Mouse (Mus musculus): Measurements from ENCODE around the gene Plau. TPM values are rescaled to one million over a fixed set of nuclear protein-coding genes. Genes with fewer than 3 reads are reported as not detected.

The Plau gene
- polyA plus RNA-seq, 1 experiment from 2014 or later: 0.65 TPM

DNA sequence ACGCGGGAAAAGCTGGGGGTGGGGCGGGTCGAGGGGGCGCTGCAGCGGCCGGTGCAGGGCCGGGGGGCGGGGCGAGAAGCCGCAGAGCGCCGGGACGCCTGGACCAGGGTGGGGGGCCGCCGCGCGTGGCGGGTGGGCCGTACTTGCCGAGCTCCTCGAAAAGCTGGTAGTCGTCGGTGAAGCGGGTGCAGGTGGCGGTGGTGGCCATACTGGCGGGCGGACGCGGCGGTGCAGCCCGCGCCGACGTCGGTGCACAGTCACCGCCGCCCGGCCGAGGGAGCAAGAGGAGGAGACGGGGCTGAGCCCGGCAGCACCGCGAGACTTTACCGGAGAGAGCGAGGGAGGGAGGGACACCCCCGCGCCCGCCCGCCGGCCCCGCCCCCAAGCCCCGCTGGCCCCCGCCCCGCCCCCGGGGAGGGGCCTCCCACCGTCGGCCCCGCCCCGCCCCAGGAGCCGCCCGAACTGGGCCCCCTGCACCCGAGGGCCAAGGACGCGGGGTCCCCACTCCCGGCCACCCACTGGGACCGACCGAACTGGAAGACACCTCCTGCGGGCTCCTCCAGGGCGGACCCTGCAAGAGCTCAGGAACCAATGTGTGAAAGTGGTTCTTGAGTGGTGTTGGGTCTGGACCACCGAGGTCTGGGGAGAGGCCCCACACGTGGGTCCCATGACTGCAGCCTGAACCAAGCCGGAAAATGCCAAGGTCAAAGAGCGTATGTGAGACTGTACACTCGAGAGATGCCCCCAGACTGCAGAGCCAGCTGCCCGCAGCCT, 42.5 kb upstream of the Plau start, which contains the start of gene Camk2g:
TSS of gene Camk2g (minus strand) at position 331 of the 774 bp plus-strand sequence.
- Histone ChIP-seq H3K27ac (ENCODE audit: low read depth, low read length) (peak within 1 kb of the TSS; percentile 86), H3K9me3 (ENCODE audit: control insufficient read depth, low read length) (no peaks in the 10 kb centered on the region), H3K9ac (ENCODE audit: low read depth, low read length) (peak within 1 kb of the TSS; percentile 81), H3K4me3 (ENCODE audit: low read depth, low read length) (peak within 1 kb of the TSS; percentile 68), H3K27me3 (ENCODE audit: control insufficient read depth, insufficient read depth, low read length) (no peaks in the 10 kb centered on the region; the same call in 1 of the 2 replicates), H3K36me3 (ENCODE audit: control insufficient read depth, insufficient read depth, low read length) (no peaks in the 10 kb centered on the region), H3K4me2 (replicated peaks; ENCODE audit: low read depth, low read length) (peak within 1 kb of the TSS; percentile 83), H3K4me1 (replicated peaks; ENCODE audit: control insufficient read depth, insufficient read depth, low read length) (0 out of 2 replicates have a peak, but pooled peaks cover 7% of the 10 kb centered on the region)
- WGBS: 0% methylated on average over 31 of the region's 76 CpGs
- peak; percentile 85 for DNase-seq (ENCODE audit: low spot score)
- ATAC-seq (ENCODE audit: low FRiP score): peak; percentile 86

DNA sequence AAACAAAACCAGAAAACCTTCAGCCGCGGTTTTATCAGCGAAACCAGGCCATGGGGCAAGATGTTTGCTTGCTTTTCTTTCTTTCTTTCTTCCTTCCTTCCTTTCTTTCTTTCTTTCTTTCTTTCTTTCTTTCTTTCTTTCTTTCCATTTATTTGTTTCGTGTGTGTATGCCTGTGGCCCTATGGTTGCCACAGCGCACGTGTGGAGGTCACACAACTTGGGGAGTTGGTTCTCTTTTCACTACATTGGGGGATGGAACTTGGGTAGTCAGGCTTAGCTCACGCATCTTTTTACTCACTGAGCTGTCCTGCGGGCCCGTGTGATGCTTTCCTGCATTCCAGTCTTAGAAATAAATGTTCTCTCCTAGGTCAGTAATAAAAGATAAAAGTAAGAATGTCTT, 41.9 kb upstream of the Plau start:
- Histone ChIP-seq H3K4me2 (replicated peaks; ENCODE audit: low read depth, low read length) (peak overlapping the region; percentile 83), H3K9me3 (ENCODE audit: control insufficient read depth, low read length) (no peaks in the 10 kb centered on the region), H3K36me3 (ENCODE audit: control insufficient read depth, insufficient read depth, low read length) (no peaks in the 10 kb centered on the region), H3K9ac (ENCODE audit: low read depth, low read length) (no peak overlapping the region; the same call in 1 of the 2 replicates), H3K27ac (ENCODE audit: low read depth, low read length) (no peak overlapping the region), H3K4me1 (replicated peaks; ENCODE audit: control insufficient read depth, insufficient read depth, low read length) (0 out of 2 replicates have a peak, but pooled peaks cover 7% of the 10 kb centered on the region), H3K27me3 (ENCODE audit: control insufficient read depth, insufficient read depth, low read length) (no peaks in the 10 kb centered on the region; the same call in 1 of the 2 replicates), H3K4me3 (ENCODE audit: low read depth, low read length) (peak overlapping the region; percentile 68)
- DNase-seq (ENCODE audit: low spot score): peak; percentile 11
- WGBS: 12% methylated on average over 9 of the region's 9 CpGs
- no peak for ATAC-seq (ENCODE audit: low FRiP score)

DNA sequence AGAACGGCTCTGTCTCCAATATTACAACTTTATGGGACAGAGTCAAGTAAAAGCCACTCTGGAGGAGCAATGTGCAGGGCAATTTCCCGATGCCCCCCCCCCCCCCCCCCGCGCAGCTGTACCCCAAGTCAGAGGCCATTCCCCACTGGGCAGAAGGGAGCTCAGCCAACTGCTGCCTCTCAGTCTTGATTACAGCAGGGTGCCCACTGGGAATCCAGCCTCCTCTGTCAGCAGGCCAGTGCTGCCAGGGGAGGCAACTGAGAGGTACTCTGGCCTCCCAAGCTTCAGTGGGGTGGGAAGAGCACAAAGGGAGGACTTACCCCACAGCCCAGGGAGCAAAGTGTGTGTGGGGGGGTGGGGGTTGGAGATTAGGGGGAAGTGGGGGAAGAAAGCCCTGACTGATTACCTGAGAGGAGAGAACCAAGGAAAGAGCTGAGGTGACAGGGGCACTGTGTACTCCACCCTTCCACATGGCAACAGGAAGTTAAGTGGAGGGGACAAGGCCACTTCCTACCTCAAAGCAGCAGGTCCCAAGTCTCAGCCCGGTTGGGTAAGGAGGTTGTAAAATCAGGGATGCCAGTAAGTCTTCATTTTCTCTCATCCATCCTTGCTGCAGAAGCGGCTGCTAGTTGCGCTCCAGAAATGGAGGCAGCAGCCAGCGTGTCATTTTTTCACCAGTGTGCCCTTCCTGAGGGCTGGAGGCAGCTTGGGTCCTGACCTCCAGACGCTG, 40.9 kb upstream of the Plau start:
- no peak for ATAC-seq (ENCODE audit: low FRiP score)
- H3K36me3 ChIP-seq (ENCODE audit: control insufficient read depth, insufficient read depth, low read length): no peaks in the 10 kb centered on the region
- WGBS: 43% methylated on average over 7 of the region's 9 CpGs
- H3K4me3 ChIP-seq (ENCODE audit: low read depth, low read length): no peak overlapping the region
- no peak overlapping the region for H3K9ac ChIP-seq (ENCODE audit: low read depth, low read length)
- H3K4me1 ChIP-seq (replicated peaks; ENCODE audit: control insufficient read depth, insufficient read depth, low read length): 0 out of 2 replicates have a peak, but pooled peaks cover 7% of the 10 kb centered on the region
- H3K4me2 ChIP-seq (replicated peaks; ENCODE audit: low read depth, low read length): no peak overlapping the region
- H3K9me3 ChIP-seq (ENCODE audit: control insufficient read depth, low read length): no peaks in the 10 kb centered on the region
- no peak for DNase-seq (ENCODE audit: low spot score)
- no peak overlapping the region for H3K27ac ChIP-seq (ENCODE audit: low read depth, low read length)
- no peaks in the 10 kb centered on the region; the same call in 1 of the 2 replicates for H3K27me3 ChIP-seq (ENCODE audit: control insufficient read depth, insufficient read depth, low read length)

DNA sequence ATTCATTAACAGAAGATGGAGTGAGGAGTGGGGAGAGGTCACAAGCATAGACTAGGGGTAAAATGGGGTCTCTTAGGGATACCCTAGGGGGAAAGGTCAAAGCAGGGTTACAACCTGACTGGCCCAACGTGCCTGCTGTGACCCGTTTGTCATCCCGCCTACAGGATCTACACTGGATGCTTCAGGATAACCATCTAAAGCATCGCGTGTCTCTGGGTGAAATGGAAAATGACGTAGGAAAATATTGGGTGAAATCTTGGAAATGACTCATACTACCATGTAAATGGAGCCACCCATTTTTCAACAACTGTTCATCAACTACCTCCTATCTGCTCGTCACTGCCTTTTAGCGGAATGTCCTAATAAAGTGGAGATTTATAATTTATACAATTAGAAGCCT, 40.3 kb upstream of the Plau start:
- Histone ChIP-seq H3K27ac (ENCODE audit: low read depth, low read length) (no peak overlapping the region), H3K4me3 (ENCODE audit: low read depth, low read length) (no peak overlapping the region), H3K9ac (ENCODE audit: low read depth, low read length) (no peak overlapping the region), H3K4me1 (replicated peaks; ENCODE audit: control insufficient read depth, insufficient read depth, low read length) (0 out of 2 replicates have a peak, but pooled peaks cover 7% of the 10 kb centered on the region), H3K36me3 (ENCODE audit: control insufficient read depth, insufficient read depth, low read length) (no peaks in the 10 kb centered on the region), H3K4me2 (replicated peaks; ENCODE audit: low read depth, low read length) (no peak overlapping the region), H3K9me3 (ENCODE audit: control insufficient read depth, low read length) (no peaks in the 10 kb centered on the region), H3K27me3 (ENCODE audit: control insufficient read depth, insufficient read depth, low read length) (no peaks in the 10 kb centered on the region; the same call in 1 of the 2 replicates)
- 63% methylated on average over 8 of the region's 8 CpGs for WGBS
- no peak for DNase-seq (ENCODE audit: low spot score)
- ATAC-seq (ENCODE audit: low FRiP score): no peak

DNA sequence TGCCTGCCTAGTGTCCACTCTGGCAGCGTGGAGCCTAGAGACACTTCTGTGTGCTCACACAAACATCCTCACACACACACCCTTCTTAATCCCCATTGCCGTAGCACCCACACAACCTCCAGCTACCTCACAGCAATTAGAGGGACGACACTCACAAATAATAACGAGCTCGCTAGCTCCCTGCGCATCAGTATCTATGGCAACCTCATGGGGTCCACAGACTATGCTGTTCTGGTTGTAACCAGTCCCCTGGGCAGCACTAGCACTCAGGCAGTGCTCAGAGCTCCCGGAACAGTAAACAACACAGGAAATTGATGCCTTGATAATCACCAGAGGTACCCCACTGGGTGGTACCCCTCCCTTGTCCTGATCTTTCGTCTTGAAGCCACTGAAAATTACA, 39.8 kb upstream of the Plau start:
- peak; percentile 36 for DNase-seq (ENCODE audit: low spot score)
- no peaks in the 10 kb centered on the region for H3K9me3 ChIP-seq (ENCODE audit: control insufficient read depth, low read length)
- ATAC-seq (ENCODE audit: low FRiP score): no peak
- H3K9ac ChIP-seq (ENCODE audit: low read depth, low read length): no peak overlapping the region
- no peak overlapping the region for H3K27ac ChIP-seq (ENCODE audit: low read depth, low read length)
- 48% methylated on average over 8 of the region's 8 CpGs for WGBS
- no peak overlapping the region for H3K4me2 ChIP-seq (replicated peaks; ENCODE audit: low read depth, low read length)
- 0 out of 2 replicates have a peak, but pooled peaks cover 4% of the 10 kb centered on the region for H3K4me1 ChIP-seq (replicated peaks; ENCODE audit: control insufficient read depth, insufficient read depth, low read length)
- no peaks in the 10 kb centered on the region for H3K36me3 ChIP-seq (ENCODE audit: control insufficient read depth, insufficient read depth, low read length)
- no peaks in the 10 kb centered on the region; the same call in 1 of the 2 replicates for H3K27me3 ChIP-seq (ENCODE audit: control insufficient read depth, insufficient read depth, low read length)
- H3K4me3 ChIP-seq (ENCODE audit: low read depth, low read length): no peak overlapping the region

DNA sequence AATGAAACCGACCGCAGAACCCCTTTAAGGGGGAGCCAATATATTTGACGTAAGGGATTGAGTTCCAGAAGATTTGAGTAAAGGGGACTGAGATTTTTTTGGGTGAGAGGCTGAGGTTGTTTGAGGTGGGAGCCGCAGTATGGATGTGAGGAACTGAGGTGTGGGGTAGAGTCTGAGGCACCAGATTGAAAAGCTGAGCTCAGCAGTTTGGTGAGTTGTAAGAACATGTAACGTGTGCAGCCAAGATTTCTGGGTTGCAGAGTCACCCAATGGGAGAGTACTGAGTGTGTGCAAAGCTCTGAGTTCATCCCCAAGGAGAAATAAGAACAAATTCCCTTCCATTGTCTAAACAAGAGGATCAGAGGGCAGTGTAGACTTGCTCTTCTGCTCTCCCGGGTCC, 38.2 kb upstream of the Plau start:
- Histone ChIP-seq H3K27ac (ENCODE audit: low read depth, low read length) (no peak overlapping the region), H3K9me3 (ENCODE audit: control insufficient read depth, low read length) (no peaks in the 10 kb centered on the region), H3K9ac (ENCODE audit: low read depth, low read length) (no peak overlapping the region), H3K4me2 (replicated peaks; ENCODE audit: low read depth, low read length) (no peak overlapping the region), H3K4me3 (ENCODE audit: low read depth, low read length) (no peak overlapping the region), H3K36me3 (ENCODE audit: control insufficient read depth, insufficient read depth, low read length) (no peaks in the 10 kb centered on the region), H3K4me1 (replicated peaks; ENCODE audit: control insufficient read depth, insufficient read depth, low read length) (no peaks in the 10 kb centered on the region), H3K27me3 (ENCODE audit: control insufficient read depth, insufficient read depth, low read length) (no peaks in the 10 kb centered on the region; the same call in 1 of the 2 replicates)
- ATAC-seq (ENCODE audit: low FRiP score): no peak
- DNase-seq (ENCODE audit: low spot score): no peak
- WGBS: 90% methylated on average over 6 of the region's 6 CpGs

DNA sequence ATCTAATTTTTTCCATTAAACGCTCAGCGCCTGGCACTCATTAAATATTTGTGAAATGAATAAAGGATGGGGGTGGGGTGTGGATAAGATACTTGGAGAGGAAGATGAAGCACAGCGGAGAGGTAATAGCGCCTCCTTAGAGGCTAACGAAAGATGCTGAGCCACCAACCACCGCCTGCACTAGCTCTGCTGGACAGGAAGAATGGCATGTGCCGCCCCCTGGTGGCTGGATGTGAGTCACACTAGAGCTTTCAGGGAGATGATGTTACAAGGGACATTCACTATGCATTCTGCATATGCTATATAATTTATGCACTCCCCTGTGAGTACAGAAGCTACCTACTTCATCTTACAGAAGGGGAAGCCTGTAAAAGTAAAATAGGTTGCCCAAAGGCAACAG, 37.7 kb upstream of the Plau start:
- Histone ChIP-seq H3K4me3 (ENCODE audit: low read depth, low read length) (no peak overlapping the region), H3K4me2 (replicated peaks; ENCODE audit: low read depth, low read length) (no peak overlapping the region), H3K27me3 (ENCODE audit: control insufficient read depth, insufficient read depth, low read length) (no peaks in the 10 kb centered on the region; the same call in 1 of the 2 replicates), H3K27ac (ENCODE audit: low read depth, low read length) (no peak overlapping the region), H3K9ac (ENCODE audit: low read depth, low read length) (no peak overlapping the region), H3K4me1 (replicated peaks; ENCODE audit: control insufficient read depth, insufficient read depth, low read length) (no peaks in the 10 kb centered on the region), H3K9me3 (ENCODE audit: control insufficient read depth, low read length) (no peaks in the 10 kb centered on the region), H3K36me3 (ENCODE audit: control insufficient read depth, insufficient read depth, low read length) (no peaks in the 10 kb centered on the region)
- 12% methylated on average over 7 of the region's 7 CpGs for WGBS
- DNase-seq (ENCODE audit: low spot score): peak; percentile 90
- no peak for ATAC-seq (ENCODE audit: low FRiP score)

DNA sequence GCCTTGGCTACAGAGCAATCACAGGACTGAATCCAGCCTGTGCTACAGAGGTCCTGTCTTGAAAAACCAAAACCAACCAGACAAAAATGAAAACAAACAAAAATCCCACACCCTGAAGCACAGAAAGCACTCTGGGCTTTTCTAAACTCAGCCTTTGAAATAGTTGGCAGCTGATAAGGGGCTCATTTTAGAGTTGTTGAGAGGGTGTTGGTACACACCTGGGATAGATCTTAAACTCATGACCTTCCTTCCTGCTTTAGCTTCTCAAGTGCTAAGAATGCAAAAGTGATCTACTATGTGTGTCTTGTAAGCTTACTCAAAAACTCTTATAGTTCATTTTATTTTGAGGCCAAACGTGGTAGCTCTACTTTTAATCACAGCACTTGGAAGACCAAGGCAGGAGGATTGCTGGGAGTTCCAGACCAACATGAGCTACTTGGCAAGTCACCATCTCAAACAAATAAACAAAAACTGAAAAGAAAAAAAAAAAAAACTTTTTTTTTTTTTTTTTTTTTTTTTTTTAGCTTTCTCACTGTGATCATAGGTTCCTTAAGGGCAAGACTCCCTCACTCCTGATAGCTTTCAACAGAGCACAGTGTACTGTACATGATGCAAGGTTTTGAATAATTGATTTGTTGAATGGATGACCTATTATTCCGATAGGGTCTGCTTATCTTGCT, 33.4 kb upstream of the Plau start:
- Histone ChIP-seq H3K4me3 (ENCODE audit: low read depth, low read length) (no peak overlapping the region), H3K27me3 (ENCODE audit: control insufficient read depth, insufficient read depth, low read length) (no peaks in the 10 kb centered on the region; the same call in 1 of the 2 replicates), H3K9ac (ENCODE audit: low read depth, low read length) (no peak overlapping the region), H3K4me1 (replicated peaks; ENCODE audit: control insufficient read depth, insufficient read depth, low read length) (no peaks in the 10 kb centered on the region), H3K27ac (ENCODE audit: low read depth, low read length) (no peak overlapping the region), H3K36me3 (ENCODE audit: control insufficient read depth, insufficient read depth, low read length) (no peaks in the 10 kb centered on the region), H3K9me3 (ENCODE audit: control insufficient read depth, low read length) (no peaks in the 10 kb centered on the region), H3K4me2 (replicated peaks; ENCODE audit: low read depth, low read length) (no peak overlapping the region)
- ATAC-seq (ENCODE audit: low FRiP score) (peak; percentile 43), DNase-seq (ENCODE audit: low spot score) (no peak)
- 48% methylated on average over 2 of the region's 2 CpGs for WGBS
